24 mouse cellular contexts compared by ENCODE assay signal in the genomic region with DNA sequence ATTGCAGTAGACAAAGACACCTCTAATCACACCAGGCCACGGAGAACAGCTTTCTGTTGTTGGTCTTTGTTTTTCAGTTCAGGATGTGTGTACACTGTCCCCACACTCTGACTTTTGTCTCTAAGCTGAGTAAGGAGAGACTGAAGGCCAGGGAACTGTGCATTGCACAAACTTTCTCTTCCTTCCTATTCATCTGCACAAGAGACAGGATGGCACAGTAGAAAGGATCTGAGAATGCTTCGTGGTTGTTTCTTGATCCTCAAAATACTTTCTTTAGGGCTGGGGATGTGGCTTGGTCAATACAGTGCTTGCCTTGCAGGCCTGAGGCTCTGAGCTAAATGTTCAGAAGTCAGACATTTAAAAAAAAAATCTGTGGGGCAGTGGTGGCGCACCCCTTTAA. TPM values are rescaled to one million over a fixed set of nuclear protein-coding genes. Genes with fewer than 3 reads are reported as not detected.
DNase-seq lines count a peak whose midpoint lies in the region; ATAC-seq and TF ChIP-seq lines count a peak whose summit lies in the region.
"Had no signal": no experiment of that assay in that cellular context is flagged by ENCODE, and none has a peak within 500 bp of the region (broad histone marks: within the 10 kb centered on the region; RNA-seq: fewer than 3 reads in every experiment).

No protein-coding gene starts in this region.

- H3K4me1 ChIP-seq in bone marrow, adult 2 months (ENCODE audit: control insufficient read depth, insufficient read depth, low read length), result peaks cover 5% of the 10 kb centered on the region; the same call in 1 of the 2 replicates
- H3K4me1 ChIP-seq in cortical plate, adult 2 months (ENCODE audit: control insufficient read depth, insufficient read depth, low read length), result no peaks in the 10 kb centered on the region
- H3K4me1 ChIP-seq in midbrain, embryonic 10.5 days, result no peaks in the 10 kb centered on the region
- H3K4me1 ChIP-seq in cerebellum, adult 2 months (ENCODE audit: control insufficient read depth, insufficient read depth, low read length), result no peaks in the 10 kb centered on the region
- H3K4me1 ChIP-seq: embryonic facial prominence, embryonic 10.5 days; forebrain, embryonic 13.5 days; hindbrain, embryonic 13.5 days had no signal

- H3K27ac ChIP-seq in bone marrow, adult 2 months (ENCODE audit: control insufficient read depth, insufficient read depth, low read depth, low read length, poor library complexity), result peak overlapping the region; percentile 19; the same call in 1 of the 2 replicates
- 0 out of 2 replicates have a peak overlapping the region, but pooled peaks have one; percentile 13 for H3K27ac ChIP-seq in cortical plate, adult 2 months (ENCODE audit: insufficient read depth, low read length)
- no peak overlapping the region for H3K27ac ChIP-seq in midbrain, embryonic 10.5 days (replicated peaks)
- H3K27ac ChIP-seq in cerebellum, adult 2 months (ENCODE audit: insufficient read depth, low read length), result no peak overlapping the region
- H3K27ac ChIP-seq: embryonic facial prominence, embryonic 10.5 days; forebrain, embryonic 13.5 days; heart, embryonic 10.5 days; heart, embryonic 15.5 days; hindbrain, embryonic 13.5 days; hindbrain, postnatal 0 days had no signal

- H3K9me3 ChIP-seq in midbrain, embryonic 10.5 days (replicated peaks), result no peaks in the 10 kb centered on the region
- H3K9me3 ChIP-seq: embryonic facial prominence, embryonic 10.5 days; forebrain, embryonic 13.5 days; heart, embryonic 10.5 days; heart, embryonic 15.5 days; hindbrain, embryonic 13.5 days had no signal

- peak; percentile 85 for ATAC-seq in megakaryocyte progenitor cell, adult 5-6 weeks (replicated peaks; ENCODE audit: poor library complexity)
- ATAC-seq: activated CD4-positive, CD25-positive, alpha-beta regulatory T cell, adult 4 months; forebrain, embryonic 13.5 days; forebrain, postnatal 0 days; hindbrain, postnatal 0 days; Patski had no signal

- no peaks in the 10 kb centered on the region for H3K27me3 ChIP-seq in midbrain, embryonic 10.5 days (ENCODE audit: low read depth, poor library complexity, severe bottlenecking)
- H3K27me3 ChIP-seq in cerebellum, adult 2 months (ENCODE audit: control insufficient read depth, insufficient read depth, low read length), result no peaks in the 10 kb centered on the region
- H3K27me3 ChIP-seq: CH12.LX; forebrain, embryonic 13.5 days; heart, embryonic 15.5 days; hindbrain, embryonic 13.5 days; Patski had no signal

- no peak for TF ChIP-seq CTCF in bone marrow, adult 2 months (IDR thresholded peaks at IDR 0.05; ENCODE audit: control insufficient read depth, insufficient read depth, low read length)
- no peak for TF ChIP-seq CTCF in cortical plate, adult 2 months (IDR thresholded peaks at IDR 0.05; ENCODE audit: extremely low read depth, insufficient read depth, low read length)
- TF ChIP-seq CTCF in cerebellum, adult 2 months (IDR thresholded peaks at IDR 0.05; ENCODE audit: borderline replicate concordance, insufficient read depth, low read depth, low read length), result no peak

- WGBS in bone marrow, adult 2 months, result 41% methylated on average over 3 of the region's 3 CpGs
- WGBS in midbrain, embryonic 10.5 days, result 78% methylated on average over 3 of the region's 3 CpGs
- 84% methylated on average over 3 of the region's 3 CpGs for WGBS in cerebellum, adult 2 months

- H3K4me3 ChIP-seq in bone marrow, adult 2 months (replicated peaks; ENCODE audit: control insufficient read depth, low read depth, low read length), result no peak overlapping the region
- no peak overlapping the region for H3K4me3 ChIP-seq in cortical plate, adult 2 months (ENCODE audit: insufficient read depth, low read length)
- H3K4me3 ChIP-seq in midbrain, embryonic 10.5 days, result no peak overlapping the region
- no peak overlapping the region for H3K4me3 ChIP-seq in cerebellum, adult 2 months (replicated peaks; ENCODE audit: insufficient read depth, low read depth, low read length)
- H3K4me3 ChIP-seq: embryonic facial prominence, embryonic 10.5 days; forebrain, embryonic 13.5 days; heart, embryonic 10.5 days; heart, embryonic 15.5 days; hindbrain, embryonic 13.5 days had no signal

- H3K36me3 ChIP-seq in midbrain, embryonic 10.5 days, result no peaks in the 10 kb centered on the region
- H3K36me3 ChIP-seq: embryonic facial prominence, embryonic 10.5 days; heart, embryonic 10.5 days; heart, embryonic 15.5 days; hindbrain, embryonic 13.5 days had no signal

- peak; percentile 14 for DNase-seq in layer of hippocampus, adult 11-12 months (ENCODE audit: low spot score)
- no peak for DNase-seq in layer of hippocampus, postnatal 25 days (ENCODE audit: extremely low spot score in 1 of 2, low spot score in 1 of 2)
- no peak for DNase-seq in thymus, postnatal 10 days (ENCODE audit: low spot score in 2 of 2)
- no peak for DNase-seq in midbrain, embryonic 10.5 days (ENCODE audit: low spot score)
- DNase-seq in cerebellum, adult 2 months, result no peak
- DNase-seq: adrenal gland, adult 2 months; adrenal gland, postnatal 36 days; cerebellum, adult 9-10 months; cerebellum, postnatal 25 days; forebrain, postnatal 0 days; gastrocnemius, postnatal 14 days; heart, postnatal 14 days had no signal

- TF ChIP-seq POLR2A in bone marrow, adult 2 months (IDR thresholded peaks at IDR 0.05; ENCODE audit: borderline replicate concordance, control insufficient read depth, low read depth, low read length), result no peak
- no peak for TF ChIP-seq POLR2A in cortical plate, adult 2 months (IDR thresholded peaks at IDR 0.05; ENCODE audit: extremely low read depth, insufficient read depth, low read length)
- TF ChIP-seq POLR2A in cerebellum, adult 2 months (IDR thresholded peaks at IDR 0.05; ENCODE audit: borderline replicate concordance, insufficient read depth, low read length), result no peak

RNA-seq across cellular contexts. Expression of a gene that starts 30.7 kb away (rescaled TPM):
- total RNA-seq in layer of hippocampus, postnatal 25 days (2021), result 1 to 10 TPM; 7.1 to 8.8 TPM
- 6.8 and 33.9 TPM in 2 replicates for polyA plus RNA-seq in bone marrow, adult 2 months (2011; ENCODE audit: insufficient read depth, insufficient read length, low replicate concordance, missing spikeins)
- polyA plus RNA-seq in cortical plate, adult 2 months (2012; rRNA removed), result 2.4 and 2.8 TPM in 2 replicates
- 40.9 and 44.3 TPM in 2 replicates for total RNA-seq in megakaryocyte progenitor cell, adult 5-6 weeks (2015)
- total RNA-seq in megakaryocyte progenitor cell, adult 5-6 weeks (2017), result 39.7 and 54.4 TPM in 2 replicates
- 26.4 and 31.4 TPM in 2 replicates for polyA plus RNA-seq in midbrain, embryonic 10.5 days (2016; fragmentation: Nextera tagmentation; extraction: Ambion mirVana)
- polyA plus RNA-seq in cerebellum, adult 2 months (2012; rRNA removed), result 6.3 and 6.4 TPM in 2 replicates

Comparison
In these comparisons a context has a peak if more than half of its experiments do, and no peak if none do; other contexts are left out.
1. H3K27ac ChIP-seq: peak in bone marrow, adult 2 months (single experiment) and cortical plate, adult 2 months (single experiment); none in midbrain, embryonic 10.5 days (single experiment) and cerebellum, adult 2 months (single experiment).